ENCODE assay signal across 8 mouse cellular contexts in the genomic region with DNA sequence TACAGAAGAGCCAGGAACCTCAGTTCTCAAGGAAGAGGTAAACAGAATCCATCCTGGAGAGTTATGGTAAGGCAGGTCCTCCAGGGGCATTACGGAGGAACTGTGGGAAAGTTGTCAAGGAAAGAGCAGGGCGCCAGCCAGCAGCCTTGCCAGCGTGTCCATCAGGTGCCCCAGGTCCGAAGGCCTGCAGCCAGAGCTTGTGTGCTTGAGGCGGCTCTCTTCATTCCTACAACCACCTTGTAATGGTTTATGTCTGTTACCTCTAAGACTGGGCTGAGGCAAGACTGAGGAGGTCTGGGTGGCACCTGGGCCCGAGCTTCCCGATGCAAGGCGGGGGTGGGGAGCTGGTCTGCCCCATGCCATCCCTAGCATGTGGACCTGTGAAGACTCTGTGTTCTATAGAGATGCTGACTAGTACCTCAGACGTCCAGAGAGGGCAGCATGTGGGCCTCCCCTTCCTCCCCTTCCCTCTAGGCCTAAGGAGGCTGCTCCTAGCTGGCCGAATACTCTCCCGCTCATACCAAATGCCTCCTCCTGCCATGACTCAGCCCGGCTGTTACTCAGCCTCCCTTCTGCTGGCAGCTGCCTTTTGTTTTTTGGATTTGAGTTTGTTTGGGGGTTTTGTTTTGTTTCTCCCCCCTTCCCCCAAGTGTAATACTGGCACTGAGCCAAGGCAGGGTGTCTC. TPM values are rescaled to one million over a fixed set of nuclear protein-coding genes. Genes with fewer than 3 reads are reported as not detected.
DNase-seq lines count a peak whose midpoint lies in the region; ATAC-seq and TF ChIP-seq lines count a peak whose summit lies in the region.

No protein-coding gene starts in this region.

- H3K9me3 ChIP-seq in intestine, postnatal 0 days (ENCODE audit: control insufficient read depth): no peaks in the 10 kb centered on the region

- H3K4me1 ChIP-seq in intestine, postnatal 0 days (replicated peaks; ENCODE audit: control insufficient read depth, insufficient read depth, low read length): 0 out of 2 replicates have a peak, but pooled peaks cover 3% of the 10 kb centered on the region

- DNase-seq in left cerebral cortex, adult 18-20 months (ENCODE audit: low spot score in 2 of 2): peak; percentile 53 to 64
- no peak for DNase-seq in left cerebral cortex, adult 11 months (ENCODE audit: low spot score)
- DNase-seq in NIH3T3 (ENCODE audit: low read depth): peak; percentile 92
- DNase-seq in cerebellum, adult 18-20 months: peak; percentile 62 to 71
- no peak for DNase-seq in frontal cortex, postnatal 36 days (ENCODE audit: low spot score in 2 of 2)
- no peak for DNase-seq in ovary, postnatal 36 days (ENCODE audit: low spot score)
- DNase-seq in gastrocnemius, postnatal 10 days: no peak

- no peak overlapping the region for H3K4me2 ChIP-seq in intestine, postnatal 0 days (replicated peaks; ENCODE audit: low read depth)

- H3K36me3 ChIP-seq in intestine, postnatal 0 days (ENCODE audit: control insufficient read depth, insufficient read depth): no peaks in the 10 kb centered on the region

- no peak overlapping the region for H3K4me3 ChIP-seq in intestine, postnatal 0 days (ENCODE audit: low read depth, low read length)

- no peak overlapping the region for H3K27ac ChIP-seq in intestine, postnatal 0 days (ENCODE audit: low read depth, low read length)

- ATAC-seq in intestine, postnatal 0 days: no peak

- no peak overlapping the region for H3K9ac ChIP-seq in intestine, postnatal 0 days (ENCODE audit: low read depth, low read length)

- WGBS in intestine, postnatal 0 days: 68% methylated on average over 12 of the region's 12 CpGs

- peak; percentile 53 for TF ChIP-seq CTCF in intestine, postnatal 0 days (IDR thresholded peaks at IDR 0.05; ENCODE audit: low read depth)

- peaks cover 26% of the 10 kb centered on the region; the same call in 1 of the 2 replicates for H3K27me3 ChIP-seq in intestine, postnatal 0 days (replicated peaks; ENCODE audit: control insufficient read depth, insufficient read depth, low read length)

RNA-seq across cellular contexts. Expression of a gene that starts 25.7 kb away (rescaled TPM):
- total RNA-seq in left cerebral cortex, adult 18-20 months (2021): 10 to 100 TPM; 32.2 to 35.1 TPM
- polyA plus RNA-seq in intestine, postnatal 0 days (2015; fragmentation: Nextera tagmentation; extraction: Ambion mirVana): 8.4 and 10.6 TPM in 2 replicates
- total RNA-seq in gastrocnemius, postnatal 10 days (2021): 10 to 100 TPM in 1 of 2 experiments, 1 to 10 TPM in 1; 9.7 to 12.9 TPM

RNA-seq across cellular contexts. Expression of a gene that starts 30.7 kb away (rescaled TPM):
- 100 to 1,000 TPM; 226 to 265 TPM for total RNA-seq in left cerebral cortex, adult 18-20 months (2021)
- 0.26 and 0.37 TPM in 2 replicates for polyA plus RNA-seq in intestine, postnatal 0 days (2015; fragmentation: Nextera tagmentation; extraction: Ambion mirVana)
- total RNA-seq in gastrocnemius, postnatal 10 days (2021): under 1 TPM; 0.50 to 0.66 TPM

Comparison
In these comparisons a context has a peak if more than half of its experiments do, and no peak if none do; other contexts are left out.
1. DNase-seq: peak in left cerebral cortex, adult 18-20 months (2 of 2), NIH3T3 (single experiment) and cerebellum, adult 18-20 months (2 of 2); none in left cerebral cortex, adult 11 months (single experiment), frontal cortex, postnatal 36 days (0 of 2), ovary, postnatal 36 days (single experiment) and gastrocnemius, postnatal 10 days (single experiment).
2. RNA of a gene that starts 30.7 kb away (total RNA-seq): 226 to 265 TPM in left cerebral cortex, adult 18-20 months; 0.50 to 0.66 TPM in gastrocnemius, postnatal 10 days; every median in the first group is over 100 times any median in the second.